In genomic region chr17:18715501-18715900, GRCm38 (mm10) we compare ENCODE assay signal across 12 mouse cellular contexts.
"Had no signal": no experiment of that assay in that cellular context is flagged by ENCODE, and none has a peak within 500 bp of the region (broad histone marks: within the 10 kb centered on the region; RNA-seq: fewer than 3 reads in every experiment).

No protein-coding gene starts in this region.

- H3K36me3 ChIP-seq: liver, embryonic 13.5 days had no signal

- H3K4me3 ChIP-seq: layer of hippocampus, adult 2 months; liver, embryonic 13.5 days had no signal

- H3K4me1 ChIP-seq: liver, embryonic 13.5 days had no signal

- H3K27ac ChIP-seq: kidney, postnatal 0 days; layer of hippocampus, adult 2 months; liver, embryonic 13.5 days; stomach, postnatal 0 days had no signal

- H3K27me3 ChIP-seq: liver, embryonic 13.5 days had no signal

- DNase-seq: kidney, adult 18-20 months; kidney, adult 9 months; kidney, postnatal 25 days; layer of hippocampus, adult 9-11 months; liver, embryonic 13.5 days; lung, adult 2 months; lung, postnatal 14 days; lung, postnatal 4 days; midbrain, embryonic 14.5 days had no signal
